Mouse (Mus musculus): Measurements from ENCODE around the gene Ulk4. TPM values are rescaled to one million over a fixed set of nuclear protein-coding genes. Genes with fewer than 3 reads are reported as not detected.
"Not testable (repeated sequence)": the region's sequence is repeated elsewhere in the genome, so short reads cannot be mapped to it uniquely, and the experiment has no call there.

The Ulk4 gene
- polyA plus RNA-seq, 1 experiment = 7.8 TPM

DNA sequence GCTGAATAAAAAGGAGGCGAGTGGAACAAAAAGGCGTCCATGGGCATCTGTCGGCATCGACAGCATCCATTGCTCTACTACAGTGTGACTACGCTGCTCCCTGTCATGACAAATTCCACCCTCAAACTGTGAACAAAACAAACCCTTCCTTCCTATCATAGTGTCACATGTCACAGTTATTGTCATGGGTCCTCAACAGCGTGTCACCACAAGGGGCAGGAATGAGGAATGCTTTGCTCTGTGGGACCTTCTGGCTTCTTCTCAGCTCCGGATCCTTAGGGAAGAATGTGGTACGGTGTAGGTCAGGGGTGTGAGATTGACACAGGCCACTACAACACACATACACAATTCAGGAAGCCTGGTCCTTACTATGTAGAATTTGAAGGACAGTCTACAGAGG is 218.5 kb downstream of the Ulk4 start:
- no peak for DNase-seq (ENCODE audit: low read depth)
- TF ChIP-seq POLR2A (IDR thresholded peaks at IDR 0.05; ENCODE audit: borderline replicate concordance, extremely low read depth, insufficient read depth, insufficient read length, poor library complexity, severe bottlenecking) (no peak), CTCF (IDR thresholded peaks at IDR 0.05; ENCODE audit: borderline replicate concordance, extremely low read depth, insufficient read depth, insufficient read length) (no peak)

DNA sequence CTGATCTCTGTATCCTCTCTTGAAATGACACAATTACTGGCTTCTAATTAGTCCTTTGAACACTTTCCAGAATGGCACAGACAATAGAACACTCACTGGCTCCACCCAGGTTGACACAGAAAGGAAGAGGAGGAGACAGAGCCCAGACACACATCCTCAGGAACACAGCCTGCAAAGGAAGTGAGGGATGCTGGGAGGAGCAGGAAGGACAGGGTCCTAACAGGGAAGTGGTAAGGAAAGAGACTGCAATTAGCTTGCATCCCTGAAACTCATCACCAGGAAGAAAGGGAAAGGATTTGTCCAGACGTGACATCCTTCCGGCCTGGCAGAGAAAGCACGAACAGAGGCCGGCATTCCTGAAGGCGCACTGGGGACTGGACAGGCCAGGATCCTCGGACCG is 218.9 kb downstream of the Ulk4 start:
- DNase-seq (ENCODE audit: low read depth) = peak; percentile 74
- no peak for TF ChIP-seq POLR2A (IDR thresholded peaks at IDR 0.05; ENCODE audit: borderline replicate concordance, extremely low read depth, insufficient read depth, insufficient read length, poor library complexity, severe bottlenecking)
- no peak for TF ChIP-seq CTCF (IDR thresholded peaks at IDR 0.05; ENCODE audit: borderline replicate concordance, extremely low read depth, insufficient read depth, insufficient read length)

DNA sequence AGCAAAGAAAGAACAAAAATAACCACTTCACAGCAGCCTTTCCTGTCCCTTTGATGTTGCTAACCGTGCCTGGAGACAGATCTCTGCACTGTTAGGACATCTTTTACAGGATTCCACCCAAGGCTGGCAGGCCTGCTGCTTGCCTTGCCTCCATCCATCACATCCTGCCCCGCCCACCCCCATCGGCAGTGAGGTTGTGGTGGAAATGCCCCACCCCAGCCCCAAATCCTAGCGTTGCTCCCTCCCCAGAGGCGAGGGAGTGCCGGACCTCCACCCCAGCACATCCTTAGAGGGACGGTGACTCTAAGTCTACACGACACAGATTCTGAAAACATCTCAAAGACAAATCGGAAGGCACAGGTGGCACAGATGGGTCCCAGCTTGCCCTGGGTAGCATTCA is 219.6 kb downstream of the Ulk4 start:
- no peak for DNase-seq (ENCODE audit: low read depth)
- TF ChIP-seq POLR2A (IDR thresholded peaks at IDR 0.05; ENCODE audit: borderline replicate concordance, extremely low read depth, insufficient read depth, insufficient read length, poor library complexity, severe bottlenecking) (no peak), CTCF (IDR thresholded peaks at IDR 0.05; ENCODE audit: borderline replicate concordance, extremely low read depth, insufficient read depth, insufficient read length) (no peak)

DNA sequence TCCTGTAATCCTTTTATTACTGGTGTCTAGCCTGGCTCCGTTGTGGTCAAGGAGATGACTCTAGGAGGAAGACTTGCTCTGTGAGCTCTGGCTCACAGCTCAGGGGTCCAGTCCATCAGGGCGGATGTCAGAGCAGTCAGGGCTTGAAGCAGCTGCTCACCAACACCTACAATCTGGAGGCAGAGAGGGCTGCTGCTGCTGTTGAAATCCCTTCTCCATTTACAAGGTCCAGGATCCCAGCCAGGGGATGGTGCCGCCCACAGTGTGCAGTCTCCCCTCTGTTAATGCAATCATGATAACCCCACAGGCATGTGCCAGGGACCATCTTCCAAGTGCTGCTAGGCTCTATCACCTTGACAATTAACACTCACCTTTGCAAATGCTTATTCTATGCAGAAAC is 220.5 kb downstream of the Ulk4 start:
- TF ChIP-seq CTCF (IDR thresholded peaks at IDR 0.05; ENCODE audit: borderline replicate concordance, extremely low read depth, insufficient read depth, insufficient read length) (no peak), POLR2A (IDR thresholded peaks at IDR 0.05; ENCODE audit: borderline replicate concordance, extremely low read depth, insufficient read depth, insufficient read length, poor library complexity, severe bottlenecking) (no peak)
- DNase-seq (ENCODE audit: low read depth) = no peak

DNA sequence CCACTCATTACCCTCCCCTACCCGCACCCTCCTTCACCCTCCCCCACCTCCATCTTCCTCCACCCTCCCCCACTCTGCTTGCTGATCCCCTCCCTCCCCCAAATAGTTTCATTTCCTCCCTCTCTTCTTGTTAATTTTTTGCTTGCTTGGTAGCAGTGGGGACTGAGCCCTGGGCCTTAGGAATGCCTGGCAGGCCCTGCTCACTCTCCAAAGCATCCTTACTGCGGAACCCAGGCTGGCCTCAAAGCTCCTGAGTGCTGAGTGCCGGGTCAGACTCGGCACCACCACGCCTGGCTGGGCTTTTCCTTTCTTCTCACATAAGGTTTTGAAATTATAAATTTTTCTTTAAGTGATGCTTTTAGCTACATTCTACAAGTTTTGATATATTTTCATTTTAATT is 221.0 kb downstream of the Ulk4 start:
- no peak for DNase-seq (ENCODE audit: low read depth)
- TF ChIP-seq CTCF (IDR thresholded peaks at IDR 0.05; ENCODE audit: borderline replicate concordance, extremely low read depth, insufficient read depth, insufficient read length) (no peak), POLR2A (IDR thresholded peaks at IDR 0.05; ENCODE audit: borderline replicate concordance, extremely low read depth, insufficient read depth, insufficient read length, poor library complexity, severe bottlenecking) (no peak)

DNA sequence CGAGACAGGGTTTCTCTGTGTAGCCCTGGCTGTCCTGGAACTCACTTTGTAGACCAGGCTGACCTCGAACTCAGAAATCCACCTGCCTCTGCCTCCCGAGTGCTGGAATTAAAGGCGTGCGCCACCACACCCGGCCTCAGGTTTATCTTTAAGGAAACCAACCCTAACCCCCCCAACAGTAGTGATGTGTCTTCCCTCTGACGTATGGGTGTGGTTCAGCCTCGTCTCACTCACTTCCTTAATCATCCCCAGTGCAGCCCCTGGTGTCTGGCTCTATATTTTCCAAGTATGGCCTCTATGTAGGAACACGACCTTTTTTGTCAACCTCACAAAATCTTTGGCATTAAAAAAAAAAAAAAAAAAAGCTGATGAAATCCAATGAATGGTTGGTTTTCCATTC is 231.3 kb downstream of the Ulk4 start:
- not testable (repeated sequence) for DNase-seq (ENCODE audit: low read depth)

DNA sequence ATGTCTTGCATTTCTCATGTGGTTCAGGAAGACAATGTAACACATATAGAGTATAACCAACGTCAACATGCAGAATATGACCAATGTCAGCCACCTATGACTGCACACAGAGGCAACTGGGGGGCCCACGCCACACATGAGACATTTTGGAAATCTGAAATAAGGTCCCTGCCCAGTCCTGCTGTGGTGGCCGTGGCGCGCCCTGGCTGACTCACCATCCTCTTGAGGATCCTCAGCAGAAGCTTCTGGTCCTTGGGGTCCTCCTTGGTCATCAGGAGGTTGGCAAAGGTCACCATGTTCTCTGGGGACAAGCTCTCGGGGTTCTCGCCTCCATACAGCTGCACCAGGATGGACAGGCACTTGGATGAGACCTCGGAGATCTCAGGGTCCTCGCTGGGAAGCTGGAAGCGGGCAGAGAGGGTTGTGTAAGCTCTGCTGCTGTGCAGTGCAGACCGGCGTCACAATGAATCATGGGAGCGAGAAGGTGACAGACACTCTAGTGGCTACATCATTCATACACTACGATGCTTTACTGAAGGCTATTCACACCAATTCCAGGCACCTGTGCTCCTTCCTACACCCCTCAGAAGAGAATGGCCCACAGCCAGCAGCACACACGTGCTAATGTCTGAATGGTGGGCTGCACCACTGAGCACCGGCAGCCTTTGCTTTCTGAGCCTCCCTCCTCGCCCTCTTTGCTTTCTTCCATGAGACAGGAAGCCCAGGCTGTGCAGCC is 232.4 kb downstream of the Ulk4 start:
- DNase-seq (ENCODE audit: low read depth) = peak; percentile 80
- TF ChIP-seq CTCF (IDR thresholded peaks at IDR 0.05; ENCODE audit: borderline replicate concordance, extremely low read depth, insufficient read depth, insufficient read length) (no peak), POLR2A (IDR thresholded peaks at IDR 0.05; ENCODE audit: borderline replicate concordance, extremely low read depth, insufficient read depth, insufficient read length, poor library complexity, severe bottlenecking) (no peak)

DNA sequence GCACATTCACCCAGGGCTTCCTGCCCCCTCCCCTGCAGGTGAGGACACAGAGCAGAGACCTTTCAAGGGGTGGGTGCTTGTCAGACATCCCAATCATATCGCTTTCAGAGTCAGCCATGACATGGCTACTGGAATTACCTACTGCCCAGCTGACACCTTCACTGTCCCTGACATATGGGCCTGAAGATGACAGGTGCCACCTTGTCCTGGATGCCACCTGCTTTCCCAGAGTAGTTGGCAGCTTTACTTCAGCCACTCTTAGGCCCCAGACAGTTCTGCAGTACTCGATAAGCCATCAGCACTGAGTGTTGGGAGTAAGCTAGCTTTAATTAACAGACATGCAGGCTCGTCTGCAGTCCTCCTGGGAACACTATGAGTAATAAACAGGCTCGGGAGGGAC is 234.0 kb downstream of the Ulk4 start:
- no peak for TF ChIP-seq POLR2A (IDR thresholded peaks at IDR 0.05; ENCODE audit: borderline replicate concordance, extremely low read depth, insufficient read depth, insufficient read length, poor library complexity, severe bottlenecking)

DNA sequence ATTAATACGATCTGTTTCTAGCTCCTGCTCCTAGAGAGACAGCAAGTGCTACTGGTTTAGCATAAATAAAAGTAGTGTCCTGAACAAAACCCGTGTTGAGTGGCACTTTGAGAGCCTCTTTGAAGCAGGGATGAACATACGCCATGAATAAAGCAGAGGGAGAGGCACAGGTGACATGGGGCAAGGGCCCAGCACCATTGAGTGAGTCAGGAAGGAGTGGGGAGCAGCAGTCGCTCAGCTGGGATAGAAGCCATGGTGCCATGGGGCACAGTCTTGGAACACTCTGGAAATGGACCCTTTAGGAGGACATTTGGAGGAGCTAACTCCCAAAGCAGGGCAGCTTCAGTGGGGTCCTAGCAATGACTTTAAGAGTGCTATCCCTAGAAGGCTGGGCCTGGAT is 238.6 kb downstream of the Ulk4 start:
- DNase-seq (ENCODE audit: low read depth) = no peak
- TF ChIP-seq POLR2A (IDR thresholded peaks at IDR 0.05; ENCODE audit: borderline replicate concordance, extremely low read depth, insufficient read depth, insufficient read length, poor library complexity, severe bottlenecking) = no peak
- no peak for TF ChIP-seq CTCF (IDR thresholded peaks at IDR 0.05; ENCODE audit: borderline replicate concordance, extremely low read depth, insufficient read depth, insufficient read length)

More for the DNA sequence above, 234.0 kb downstream of the Ulk4 start:
- no peak for DNase-seq (ENCODE audit: low read depth)

DNA sequence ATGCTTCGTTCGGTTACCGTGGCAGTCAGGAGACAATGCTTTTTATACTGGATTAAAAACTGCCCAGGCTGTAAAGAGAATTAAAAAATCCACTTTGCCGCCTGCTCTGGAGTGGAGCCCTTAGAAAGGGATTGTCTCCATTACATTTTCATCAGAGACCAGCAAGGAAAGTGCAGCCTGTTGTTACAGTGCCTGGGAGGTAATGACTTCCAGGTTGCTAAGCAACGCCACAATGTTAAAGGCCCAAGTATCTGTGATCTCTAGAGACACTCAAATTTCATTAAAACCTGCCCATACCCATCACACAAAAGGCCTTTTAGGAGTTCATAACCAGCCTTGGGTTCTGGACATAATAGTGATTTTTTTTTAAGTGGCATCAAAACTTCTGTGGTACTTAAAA is 239.0 kb downstream of the Ulk4 start:
- peak; percentile 87 for DNase-seq (ENCODE audit: low read depth)
- TF ChIP-seq CTCF (IDR thresholded peaks at IDR 0.05; ENCODE audit: borderline replicate concordance, extremely low read depth, insufficient read depth, insufficient read length) = no peak
- TF ChIP-seq POLR2A (IDR thresholded peaks at IDR 0.05; ENCODE audit: borderline replicate concordance, extremely low read depth, insufficient read depth, insufficient read length, poor library complexity, severe bottlenecking) = no peak

DNA sequence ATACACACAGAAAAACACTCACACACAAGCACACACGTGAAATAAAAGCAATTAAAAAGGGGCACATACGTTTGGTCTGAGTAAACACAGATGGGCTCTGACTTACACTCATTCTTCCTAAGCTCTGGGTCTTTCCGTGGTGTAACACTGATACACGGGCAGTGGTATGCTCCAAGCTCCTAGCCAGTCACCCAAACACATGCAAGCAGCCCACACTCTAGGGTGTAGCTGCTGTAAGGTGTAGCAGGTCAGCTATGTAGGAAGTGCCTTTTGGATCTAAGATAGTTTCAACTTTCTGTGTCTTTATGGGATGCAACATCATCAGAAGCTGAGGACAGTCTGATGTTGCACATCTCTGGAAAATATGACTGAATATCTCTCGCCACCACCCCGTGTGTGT is 241.7 kb downstream of the Ulk4 start:
- TF ChIP-seq CTCF (IDR thresholded peaks at IDR 0.05; ENCODE audit: borderline replicate concordance, extremely low read depth, insufficient read depth, insufficient read length) (no peak), POLR2A (IDR thresholded peaks at IDR 0.05; ENCODE audit: borderline replicate concordance, extremely low read depth, insufficient read depth, insufficient read length, poor library complexity, severe bottlenecking) (no peak)
- no peak for DNase-seq (ENCODE audit: low read depth)

DNA sequence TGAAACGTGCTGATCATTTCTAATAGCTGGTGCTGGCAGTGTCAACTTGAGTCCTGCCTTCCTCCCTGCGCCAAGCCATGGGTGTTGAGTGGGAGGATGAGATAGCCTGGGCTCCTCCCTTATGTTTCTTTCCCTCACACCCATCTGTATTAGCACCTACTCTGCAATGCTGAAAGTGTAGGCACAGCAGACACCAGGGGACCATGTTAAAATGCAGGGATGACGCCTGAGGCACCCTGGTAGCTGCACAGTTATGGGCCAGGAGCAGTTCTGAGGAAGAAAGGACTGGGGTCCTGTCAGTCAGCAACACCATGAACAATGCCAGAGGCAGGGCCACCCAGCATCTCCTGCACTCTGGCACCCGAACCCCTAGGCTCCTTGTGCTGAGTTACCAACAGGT is 243.4 kb downstream of the Ulk4 start:
- TF ChIP-seq CTCF (IDR thresholded peaks at IDR 0.05; ENCODE audit: borderline replicate concordance, extremely low read depth, insufficient read depth, insufficient read length) = no peak
- no peak for TF ChIP-seq POLR2A (IDR thresholded peaks at IDR 0.05; ENCODE audit: borderline replicate concordance, extremely low read depth, insufficient read depth, insufficient read length, poor library complexity, severe bottlenecking)
- no peak for DNase-seq (ENCODE audit: low read depth)
